Mouse (Mus musculus) ES-Bruce4 (cell line): Measurements from ENCODE around the gene Taf15. TPM values are rescaled to one million over a fixed set of nuclear protein-coding genes. Genes with fewer than 3 reads are reported as not detected.

Source experiments
- H3K27ac ChIP-seq: 2 replicates; pipeline ENCODE4 v1.5.1; 2012; ENCODE audit warnings: low read length, inconsistent platforms; ENCODE audit not compliant: insufficient read depth
- H3K27me3 ChIP-seq: 2 replicates; pipeline ENCODE4 v1.6.1; 2012; ENCODE audit warnings: mild to moderate bottlenecking, low read length, inconsistent platforms; ENCODE audit not compliant: control insufficient read depth, poor library complexity, insufficient read depth, severe bottlenecking
- H3K36me3 ChIP-seq: 2 replicates; pipeline ENCODE4 v1.6.1; 2012; ENCODE audit warnings: inconsistent platforms, mild to moderate bottlenecking, low read length, moderate library complexity; ENCODE audit not compliant: control insufficient read depth, poor library complexity, insufficient read depth, severe bottlenecking
- H3K4me1 ChIP-seq: one replicate; pipeline ENCODE4 v1.8.1; 2011; ENCODE audit warnings: low read length; ENCODE audit not compliant: control insufficient read depth, insufficient read depth
- H3K4me3 ChIP-seq: 2 replicates; pipeline ENCODE4 v1.5.1; 2011; ENCODE audit warnings: low read depth, mild to moderate bottlenecking, low read length
- H3K9ac ChIP-seq: 2 replicates; pipeline ENCODE4 v1.6.1; 2012; ENCODE audit warnings: low read depth, mild to moderate bottlenecking, inconsistent platforms; ENCODE audit not compliant: poor library complexity, severe bottlenecking
- H3K9me3 ChIP-seq: replicated peaks from 2 replicates; pipeline ENCODE4 v1.6.1; 2012; ENCODE audit warnings: mild to moderate bottlenecking, low read length, inconsistent platforms; ENCODE audit not compliant: control insufficient read depth, poor library complexity, insufficient read depth, severe bottlenecking
- CTCF ChIP-seq: IDR thresholded peaks from one replicate; pipeline ENCODE4 v1.8.1; 2011; ENCODE audit warnings: low read depth, low read length
- EP300 ChIP-seq: IDR thresholded peaks from 2 replicates; pipeline ENCODE4 v1.6.1; 2011; ENCODE audit warnings: low read depth, low read length; ENCODE audit not compliant: insufficient read depth
- POLR2A ChIP-seq: IDR thresholded peaks from one replicate; pipeline ENCODE4 v1.8.1; 2011; ENCODE audit warnings: low read length; ENCODE audit not compliant: insufficient read depth
- polyA plus RNA-seq: library from polyadenylated mRNA; stranded (reverse); fragments of >200 nt; gene quantifications from 2 replicates; pipeline ENCODE4 v1.2.4, GENCODE M21; 2011; ENCODE audit warnings: low read depth; ENCODE audit not compliant: missing spikeins, insufficient read depth, insufficient read length

Taf15 gene
- polyA plus RNA-seq, 1 experiment: 326 TPM

GRCm38 (mm10) chr11:83522075-83522474 lies 49.2 kb downstream of the Taf15 start, which contains the start of gene Heatr9:
TSS of gene Heatr9 (minus strand) at chr11:83522175.
- Histone ChIP-seq H3K4me1 (no peaks in the 10 kb centered on the region), H3K27me3 (no peaks in the 10 kb centered on the region), H3K9ac (no peak within 1 kb of the TSS), H3K27ac (no peak within 1 kb of the TSS), H3K9me3 (no peaks in the 10 kb centered on the region), H3K36me3 (no peaks in the 10 kb centered on the region), H3K4me3 (no peak within 1 kb of the TSS)
- no peak for TF ChIP-seq POLR2A
- no peak for TF ChIP-seq EP300
- TF ChIP-seq CTCF: no peak

DNA sequence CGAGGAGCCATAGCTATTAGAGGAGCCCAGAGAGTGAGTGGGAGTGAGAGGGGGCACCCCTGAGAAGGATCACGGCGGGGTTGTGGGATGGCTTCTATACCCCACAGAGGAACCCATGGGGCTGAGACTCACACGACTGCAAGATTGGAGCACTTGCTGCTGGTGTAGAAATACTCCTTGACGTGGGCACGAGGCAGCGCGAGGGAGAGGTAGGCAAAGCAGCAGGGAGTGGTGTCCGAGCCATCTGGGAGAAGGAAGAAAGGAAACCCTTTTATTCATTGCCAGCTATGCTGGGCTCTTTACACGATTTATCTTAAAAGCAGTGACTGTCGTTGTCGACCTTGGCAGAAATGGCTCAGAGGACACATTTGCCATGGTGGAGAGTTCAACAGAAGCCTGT lies 56.1 kb downstream of the Taf15 start:
- no peaks in the 10 kb centered on the region for H3K9me3 ChIP-seq
- H3K27me3 ChIP-seq: no peaks in the 10 kb centered on the region
- TF ChIP-seq CTCF (no peak), POLR2A (no peak), EP300 (no peak)
- no peaks in the 10 kb centered on the region for H3K36me3 ChIP-seq
- no peak overlapping the region for H3K9ac ChIP-seq
- no peaks in the 10 kb centered on the region for H3K4me1 ChIP-seq
- no peak overlapping the region for H3K4me3 ChIP-seq
- no peak overlapping the region for H3K27ac ChIP-seq

DNA sequence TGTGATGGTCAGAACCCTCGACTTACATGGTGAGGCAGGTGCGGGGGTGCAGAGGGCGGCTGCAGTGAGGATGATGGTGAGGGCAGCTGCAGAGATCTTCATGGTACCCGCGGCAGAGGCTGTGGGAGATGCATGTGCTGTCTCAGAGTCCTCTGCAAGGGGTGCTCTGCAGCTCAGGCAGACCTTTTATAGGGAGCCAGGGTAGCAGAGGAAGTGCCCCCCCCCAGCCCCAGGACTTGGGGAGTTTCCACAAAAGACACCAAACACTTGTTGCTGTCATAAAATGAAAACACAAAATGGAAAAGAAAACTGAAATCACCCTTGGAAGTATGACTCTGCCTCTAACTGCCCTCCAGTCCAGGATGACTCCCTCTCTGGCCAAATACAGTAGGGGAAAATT lies 57.5 kb downstream of the Taf15 start, which contains the start of gene Ccl5:
Ccl5 (minus strand) TSS at position 159 of the 400 bp plus-strand sequence.
- TF ChIP-seq CTCF (no peak), POLR2A (no peak), EP300 (no peak)
- Histone ChIP-seq H3K27me3 (no peaks in the 10 kb centered on the region), H3K9me3 (no peaks in the 10 kb centered on the region), H3K9ac (no peak within 1 kb of the TSS), H3K4me3 (no peak within 1 kb of the TSS), H3K36me3 (no peaks in the 10 kb centered on the region), H3K4me1 (no peaks in the 10 kb centered on the region), H3K27ac (no peak within 1 kb of the TSS)

DNA sequence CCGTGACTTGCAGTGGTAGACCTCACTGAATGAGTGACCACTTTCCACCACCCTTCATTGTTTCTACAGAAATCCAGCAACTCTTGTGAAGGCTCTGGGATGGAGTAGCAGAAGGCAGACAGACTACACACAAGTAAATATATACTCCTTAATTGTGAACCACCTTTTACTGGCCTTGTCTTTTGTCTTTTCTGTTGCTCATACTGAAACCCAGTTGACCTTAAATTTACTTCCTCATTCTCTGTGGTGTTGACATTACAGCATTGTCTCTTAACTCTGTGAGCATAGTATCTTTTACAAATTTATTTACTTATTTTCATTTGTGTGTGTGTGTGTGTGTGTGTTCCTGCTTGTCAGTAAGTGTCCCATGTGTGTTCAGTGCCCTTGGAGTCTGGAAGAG lies 60.3 kb downstream of the Taf15 start:
- Histone ChIP-seq H3K36me3 (no peaks in the 10 kb centered on the region), H3K4me1 (no peaks in the 10 kb centered on the region), H3K9ac (no peak overlapping the region), H3K27me3 (no peaks in the 10 kb centered on the region), H3K9me3 (no peaks in the 10 kb centered on the region), H3K4me3 (no peak overlapping the region), H3K27ac (no peak overlapping the region)
- no peak for TF ChIP-seq POLR2A
- TF ChIP-seq CTCF: no peak
- TF ChIP-seq EP300: no peak

GRCm38 (mm10) chr11:83534143-83534542 lies 61.3 kb downstream of the Taf15 start:
- TF ChIP-seq POLR2A: no peak
- TF ChIP-seq EP300: no peak
- TF ChIP-seq CTCF: no peak
- H3K4me3 ChIP-seq: no peak overlapping the region

DNA sequence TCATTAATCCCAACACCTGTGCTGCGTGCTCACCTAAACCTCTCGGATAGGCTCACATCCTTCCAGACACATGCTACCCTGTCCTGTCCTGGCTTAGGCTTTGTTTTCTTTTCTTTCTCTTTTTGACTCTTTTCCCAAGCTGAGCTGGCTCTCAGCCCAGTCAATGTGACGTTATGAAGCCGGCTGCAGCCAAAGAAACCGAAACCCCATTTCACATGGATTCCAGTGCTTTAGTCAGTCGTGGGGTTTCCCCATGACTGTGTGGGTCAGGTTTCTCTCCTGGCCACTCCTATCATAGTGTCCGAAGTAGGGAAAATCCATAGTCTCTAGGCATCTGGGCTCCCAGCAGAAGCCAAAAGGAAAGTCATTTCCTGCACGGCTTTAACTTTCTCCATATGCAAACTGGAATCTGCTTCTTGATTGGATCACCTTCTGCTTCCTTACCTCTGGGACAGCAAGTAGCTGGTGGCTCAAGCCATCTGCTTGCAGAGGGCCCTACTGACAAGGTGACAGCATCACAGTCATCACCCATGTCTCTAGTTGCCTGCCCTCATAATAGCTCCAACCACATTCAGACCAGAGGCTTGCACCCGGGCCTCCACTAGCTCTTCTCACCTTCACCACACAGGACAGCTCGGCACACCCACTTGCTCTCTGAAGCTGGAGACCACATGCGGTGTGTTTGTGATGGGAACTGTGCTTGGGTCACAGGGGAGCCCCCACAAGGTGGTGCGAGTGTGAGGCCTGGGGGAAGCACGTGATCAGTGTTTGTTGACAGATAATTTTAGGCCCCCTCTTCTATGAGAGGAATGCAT lies 61.9 kb downstream of the Taf15 start:
- Histone ChIP-seq H3K4me1 (no peaks in the 10 kb centered on the region), H3K36me3 (no peaks in the 10 kb centered on the region), H3K4me3 (no peak overlapping the region), H3K27me3 (no peaks in the 10 kb centered on the region), H3K9me3 (no peaks in the 10 kb centered on the region), H3K9ac (no peak overlapping the region), H3K27ac (no peak overlapping the region)
- TF ChIP-seq CTCF (no peak), POLR2A (no peak), EP300 (no peak)

More at GRCm38 (mm10) chr11:83534143-83534542, 61.3 kb downstream of the Taf15 start:
- Histone ChIP-seq H3K4me1 (no peaks in the 10 kb centered on the region), H3K27ac (no peak overlapping the region), H3K36me3 (no peaks in the 10 kb centered on the region), H3K9ac (no peak overlapping the region), H3K27me3 (no peaks in the 10 kb centered on the region), H3K9me3 (no peaks in the 10 kb centered on the region)
